Mouse (Mus musculus): ENCODE measurements around the gene Cep83. TPM values are rescaled to one million over a fixed set of nuclear protein-coding genes. Genes with fewer than 3 reads are reported as not detected.

The Cep83 gene
- polyA plus RNA-seq, 1 experiment from 2014 or later = 24.7 TPM

GRCm38 (mm10) chr10:94809946-94810472 lies 121.6 kb downstream of the Cep83 start:
- Histone ChIP-seq H3K36me3 (ENCODE audit: insufficient read depth) (0 out of 2 replicates have a peak, but pooled peaks cover 4% of the 10 kb centered on the region), H3K27ac (ENCODE audit: low read depth) (no peak overlapping the region), H3K4me3 (ENCODE audit: low read depth, low read length) (no peak overlapping the region), H3K9me3 (ENCODE audit: low read depth, low read length) (no peaks in the 10 kb centered on the region), H3K4me1 (ENCODE audit: insufficient read depth) (no peaks in the 10 kb centered on the region; the same call in 1 of the 2 replicates), H3K4me2 (no peak overlapping the region), H3K9ac (no peak overlapping the region), H3K27me3 (ENCODE audit: insufficient read depth, low read length) (no peaks in the 10 kb centered on the region)
- DNase-seq (no peak), ATAC-seq (ENCODE audit: insufficient read depth) (no peak)
- no peak for TF ChIP-seq CTCF (IDR thresholded peaks at IDR 0.05; ENCODE audit: low read depth)
- 61% methylated on average over 7 of the region's 7 CpGs for WGBS

GRCm38 (mm10) chr10:94811907-94812851 lies 123.7 kb downstream of the Cep83 start:
- Histone ChIP-seq H3K4me1 (ENCODE audit: insufficient read depth) (no peaks in the 10 kb centered on the region), H3K27ac (ENCODE audit: low read depth) (no peak overlapping the region), H3K4me2 (no peak overlapping the region), H3K36me3 (ENCODE audit: insufficient read depth) (0 out of 2 replicates have a peak, but pooled peaks cover 4% of the 10 kb centered on the region), H3K4me3 (ENCODE audit: low read depth, low read length) (no peak overlapping the region), H3K9me3 (ENCODE audit: low read depth, low read length) (no peaks in the 10 kb centered on the region), H3K27me3 (ENCODE audit: insufficient read depth, low read length) (no peaks in the 10 kb centered on the region), H3K9ac (no peak overlapping the region)
- no peak for TF ChIP-seq CTCF (IDR thresholded peaks at IDR 0.05; ENCODE audit: low read depth)
- ATAC-seq (ENCODE audit: insufficient read depth) = no peak
- WGBS = 68% methylated on average over 17 of the region's 17 CpGs
- DNase-seq = no peak

GRCm38 (mm10) chr10:94818127-94818526 lies 129.7 kb downstream of the Cep83 start:
- Histone ChIP-seq H3K9me3 (ENCODE audit: low read depth, low read length) (no peaks in the 10 kb centered on the region), H3K4me2 (no peak overlapping the region), H3K9ac (no peak overlapping the region), H3K4me1 (ENCODE audit: insufficient read depth) (no peaks in the 10 kb centered on the region), H3K27ac (ENCODE audit: low read depth) (no peak overlapping the region), H3K36me3 (ENCODE audit: insufficient read depth) (no peaks in the 10 kb centered on the region), H3K4me3 (ENCODE audit: low read depth, low read length) (no peak overlapping the region), H3K27me3 (ENCODE audit: insufficient read depth, low read length) (no peaks in the 10 kb centered on the region)
- ATAC-seq (ENCODE audit: insufficient read depth) (no peak), DNase-seq (no peak)
- 82% methylated on average over 3 of the region's 3 CpGs for WGBS
- TF ChIP-seq CTCF (IDR thresholded peaks at IDR 0.05; ENCODE audit: low read depth) = no peak

GRCm38 (mm10) chr10:94818781-94819665 lies 130.6 kb downstream of the Cep83 start:
- H3K4me3 ChIP-seq (ENCODE audit: low read depth, low read length) = no peak overlapping the region
- WGBS = 86% methylated on average over 17 of the region's 17 CpGs
- no peak overlapping the region for H3K27ac ChIP-seq (ENCODE audit: low read depth)
- no peaks in the 10 kb centered on the region for H3K9me3 ChIP-seq (ENCODE audit: low read depth, low read length)
- no peak overlapping the region for H3K9ac ChIP-seq
- no peaks in the 10 kb centered on the region for H3K27me3 ChIP-seq (ENCODE audit: insufficient read depth, low read length)
- no peaks in the 10 kb centered on the region for H3K36me3 ChIP-seq (ENCODE audit: insufficient read depth)
- H3K4me1 ChIP-seq (ENCODE audit: insufficient read depth) = peaks cover 6% of the 10 kb centered on the region; the same call in 1 of the 2 replicates
- ATAC-seq (ENCODE audit: insufficient read depth) = no peak
- no peak overlapping the region for H3K4me2 ChIP-seq
- DNase-seq = no peak
- no peak for TF ChIP-seq CTCF (IDR thresholded peaks at IDR 0.05; ENCODE audit: low read depth)

GRCm38 (mm10) chr10:94823971-94824760 lies 135.7 kb downstream of the Cep83 start:
- no peaks in the 10 kb centered on the region for H3K9me3 ChIP-seq (ENCODE audit: low read depth, low read length)
- no peak for TF ChIP-seq CTCF (IDR thresholded peaks at IDR 0.05; ENCODE audit: low read depth)
- H3K27me3 ChIP-seq (ENCODE audit: insufficient read depth, low read length) = no peaks in the 10 kb centered on the region
- 26% methylated on average over 11 of the region's 11 CpGs for WGBS
- ATAC-seq (ENCODE audit: insufficient read depth) (peak; percentile 61), DNase-seq (peak; percentile 90)
- peak overlapping the region; percentile 90 for H3K27ac ChIP-seq (ENCODE audit: low read depth)
- H3K4me2 ChIP-seq = peak overlapping the region; percentile 21; the same call in 1 of the 2 replicates
- H3K4me1 ChIP-seq (ENCODE audit: insufficient read depth) = peaks cover 14% of the 10 kb centered on the region
- H3K4me3 ChIP-seq (ENCODE audit: low read depth, low read length) = no peak overlapping the region
- H3K9ac ChIP-seq = no peak overlapping the region
- H3K36me3 ChIP-seq (ENCODE audit: insufficient read depth) = no peaks in the 10 kb centered on the region

GRCm38 (mm10) chr10:94825951-94826350 lies 137.5 kb downstream of the Cep83 start:
- H3K27ac ChIP-seq (ENCODE audit: low read depth) = peak overlapping the region; percentile 47; the same call in 1 of the 2 replicates
- WGBS = 94% methylated on average over 2 of the region's 2 CpGs
- ATAC-seq (ENCODE audit: insufficient read depth) (no peak), DNase-seq (no peak)
- TF ChIP-seq CTCF (IDR thresholded peaks at IDR 0.05; ENCODE audit: low read depth) = no peak
- H3K9ac ChIP-seq = no peak overlapping the region
- H3K9me3 ChIP-seq (ENCODE audit: low read depth, low read length) = no peaks in the 10 kb centered on the region
- no peak overlapping the region for H3K4me2 ChIP-seq
- H3K4me1 ChIP-seq (ENCODE audit: insufficient read depth) = peaks cover 19% of the 10 kb centered on the region
- H3K27me3 ChIP-seq (ENCODE audit: insufficient read depth, low read length) = no peaks in the 10 kb centered on the region
- 0 out of 2 replicates have a peak, but pooled peaks cover under 1% of the 10 kb centered on the region for H3K36me3 ChIP-seq (ENCODE audit: insufficient read depth)
- no peak overlapping the region for H3K4me3 ChIP-seq (ENCODE audit: low read depth, low read length)

All from lung, embryonic 14.5 days (tissue).